Mouse (Mus musculus) hindbrain, embryonic 15.5 days (tissue): ENCODE results near the gene Eif4e1b. TPM values are rescaled to one million over a fixed set of nuclear protein-coding genes. Genes with fewer than 3 reads are reported as not detected.

Experiments
- ATAC-seq: fragments of 200-750 bp; cut with Nextera tagmentation; 2 replicates; pipeline ENCODE4 v1.8.0; 2017; ENCODE audit warnings: low read depth, moderate number of reproducible peaks, moderate TSS enrichment; ENCODE audit not compliant: low FRiP score
- H3K27ac ChIP-seq: fragments of 300-500 bp; sonication (generic); replicated peaks from 2 replicates; pipeline ENCODE4 v1.5.1; 2015; ENCODE audit warnings: mild to moderate bottlenecking, inconsistent platforms
- H3K27me3 ChIP-seq: fragments of 300-500 bp; sonication (generic); 2 replicates; pipeline ENCODE4 v1.6.1; 2015; ENCODE audit warnings: control low read depth, inconsistent platforms
- H3K36me3 ChIP-seq: fragments of 300-500 bp; sonication (generic); 2 replicates; pipeline ENCODE4 v1.6.1; 2015; ENCODE audit warnings: control low read depth, inconsistent platforms
- H3K4me1 ChIP-seq: fragments of 300-500 bp; sonication (generic); replicated peaks from 2 replicates; pipeline ENCODE4 v1.6.1; 2015; ENCODE audit warnings: control low read depth, inconsistent platforms
- H3K4me2 ChIP-seq: fragments of 300-500 bp; sonication (generic); 2 replicates; pipeline ENCODE4 v1.6.1; 2015; ENCODE audit warnings: moderate library complexity, mild to moderate bottlenecking, inconsistent platforms
- H3K4me3 ChIP-seq: fragments of 300-500 bp; sonication (generic); 2 replicates; pipeline ENCODE4 v1.5.1; 2015; ENCODE audit warnings: mild to moderate bottlenecking, inconsistent platforms
- H3K9ac ChIP-seq: fragments of 300-500 bp; sonication (generic); 2 replicates; pipeline ENCODE4 v1.6.1; 2015; ENCODE audit warnings: inconsistent platforms
- H3K9me3 ChIP-seq: fragments of 300-500 bp; sonication (generic); 2 replicates; pipeline ENCODE4 v1.6.1; 2016; ENCODE audit warnings: control low read depth, inconsistent platforms
- WGBS: fragments of 180-500 bp; shearing (Covaris S2); methylation state at CpG from one replicate; pipeline ENCODE4 v1.1.7; 2015; 5-methylcytosine and 5-hydroxymethylcytosine counted together
- polyA plus RNA-seq: library from polyadenylated mRNA; unstranded; fragments of >200 nt; fragmentation: Nextera tagmentation; extraction: Ambion mirVana; gene quantifications from 2 replicates; pipeline ENCODE4 v1.2.1, GENCODE M21; 2015

Eif4e1b gene
- polyA plus RNA-seq, 1 experiment from 2014 or later = not detected

- 79% methylated on average over 12 of the region's 12 CpGs for WGBS
- no peaks in the 10 kb centered on the region for H3K9me3 ChIP-seq
- no peak overlapping the region for H3K9ac ChIP-seq
- no peaks in the 10 kb centered on the region for H3K36me3 ChIP-seq
- no peak overlapping the region for H3K4me2 ChIP-seq
- H3K27ac ChIP-seq = no peak overlapping the region
- no peak for ATAC-seq
- no peak overlapping the region for H3K4me3 ChIP-seq
- no peaks in the 10 kb centered on the region for H3K27me3 ChIP-seq
- H3K4me1 ChIP-seq = peaks cover 8% of the 10 kb centered on the region; the same call in 1 of the 2 replicates
Measured at GRCm38 (mm10) chr13:54808067-54808466, 24.3 kb downstream of the Eif4e1b start.

DNA sequence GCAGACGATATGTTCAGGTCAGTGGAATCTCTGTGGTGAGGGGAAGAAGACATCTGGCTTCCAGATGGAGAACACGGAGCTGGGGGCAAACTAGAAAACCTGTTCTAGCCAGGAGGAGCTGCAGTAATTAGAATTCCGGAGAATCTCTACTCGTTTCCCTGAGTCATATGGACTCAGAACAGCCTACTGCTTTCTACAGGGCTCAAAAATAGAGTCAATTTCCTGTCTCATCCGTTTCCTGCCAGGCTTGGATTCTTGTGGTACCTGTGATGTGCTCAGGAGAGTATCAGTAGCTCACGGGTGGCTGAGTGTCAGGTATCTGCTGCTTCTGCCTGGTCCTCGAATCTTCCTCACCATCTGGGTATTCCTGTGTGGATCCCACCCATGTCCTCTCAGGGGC lies 27.7 kb downstream of the Eif4e1b start:
- Histone ChIP-seq H3K9ac (no peak overlapping the region), H3K4me2 (no peak overlapping the region), H3K27me3 (no peaks in the 10 kb centered on the region), H3K27ac (no peak overlapping the region), H3K9me3 (no peaks in the 10 kb centered on the region), H3K4me1 (peaks cover 3% of the 10 kb centered on the region; the same call in 1 of the 2 replicates), H3K4me3 (no peak overlapping the region), H3K36me3 (no peaks in the 10 kb centered on the region)
- ATAC-seq = no peak
- 72% methylated on average over 7 of the region's 7 CpGs for whole genome bisulfite sequencing

DNA sequence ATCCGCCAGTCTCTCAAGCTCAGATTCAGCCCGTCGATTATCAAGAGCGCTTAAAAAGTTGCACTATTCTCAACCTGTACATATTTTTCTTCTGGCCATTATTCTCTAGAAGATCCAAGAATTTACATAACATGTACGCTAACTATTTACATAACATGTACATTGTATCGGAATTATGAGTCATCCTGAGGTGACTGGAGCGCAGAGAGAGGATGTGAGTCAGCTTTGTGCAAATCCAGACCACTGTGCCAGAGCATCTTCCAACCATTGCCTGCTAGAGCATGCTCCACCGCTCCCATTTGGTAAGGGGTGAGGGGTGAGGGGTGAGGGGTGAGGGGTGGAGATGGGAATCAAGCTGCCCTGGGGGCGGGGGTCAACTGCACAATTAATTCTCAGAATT lies 29.6 kb downstream of the Eif4e1b start:
- 88% methylated on average over 9 of the region's 9 CpGs for WGBS
- H3K4me1 ChIP-seq = peaks cover 4% of the 10 kb centered on the region; the same call in 1 of the 2 replicates
- no peak for ATAC-seq

DNA sequence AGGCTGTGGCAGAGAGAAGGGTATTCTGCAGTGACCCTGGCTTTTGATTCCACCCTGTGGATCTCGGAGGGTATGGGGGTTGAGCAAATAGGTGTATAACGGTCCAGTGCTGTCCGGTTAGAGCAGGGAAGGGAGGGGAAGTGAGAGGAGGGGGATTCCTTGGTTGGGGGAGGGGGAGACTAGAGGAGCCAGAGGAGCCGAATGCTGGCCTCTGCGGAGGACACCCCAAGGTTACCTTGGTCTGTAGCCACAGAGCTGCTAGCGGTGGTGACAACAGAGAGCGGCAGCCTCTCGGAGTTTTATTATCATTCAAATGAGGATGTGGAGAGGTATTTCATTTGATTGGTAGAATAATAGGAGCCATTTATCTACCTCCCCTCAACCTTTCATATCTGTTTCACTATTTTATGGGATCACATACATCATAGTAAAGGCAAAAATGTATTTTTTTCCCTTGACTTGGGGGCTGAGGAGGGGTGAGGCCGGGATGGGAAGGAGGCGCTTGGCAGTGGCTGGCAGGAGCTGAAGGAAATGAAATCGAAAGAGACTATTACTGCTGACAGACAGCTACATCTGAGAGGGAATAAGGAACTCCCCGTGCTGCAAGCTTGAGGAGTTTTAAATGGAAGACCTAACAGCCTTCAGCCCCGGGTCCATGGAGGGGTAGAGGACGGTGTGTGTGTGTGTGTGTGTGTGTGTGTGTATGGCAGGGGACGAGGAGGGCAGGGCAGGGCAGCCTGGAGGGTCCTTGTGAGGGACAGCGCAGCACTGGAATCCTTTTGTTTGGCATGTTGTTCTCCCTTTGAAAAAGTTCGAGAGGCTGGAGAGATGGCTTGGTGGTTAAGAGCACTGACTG lies 34.8 kb downstream of the Eif4e1b start:
- peaks cover 11% of the 10 kb centered on the region; the same call in 1 of the 2 replicates for H3K4me1 ChIP-seq
- no peak overlapping the region for H3K9ac ChIP-seq
- peak overlapping the region; percentile 70 for H3K27ac ChIP-seq
- H3K4me3 ChIP-seq = no peak overlapping the region
- H3K27me3 ChIP-seq = no peaks in the 10 kb centered on the region
- H3K9me3 ChIP-seq = no peaks in the 10 kb centered on the region
- H3K4me2 ChIP-seq = peak overlapping the region; percentile 26
- ATAC-seq = peak; percentile 61; the same call in 1 of the 2 replicates
- no peaks in the 10 kb centered on the region for H3K36me3 ChIP-seq
- 9% methylated on average over 17 of the region's 17 CpGs for WGBS

More for the DNA sequence above, 29.6 kb downstream of the Eif4e1b start:
- no peak overlapping the region for H3K4me2 ChIP-seq
- H3K27me3 ChIP-seq = no peaks in the 10 kb centered on the region
- no peak overlapping the region for H3K9ac ChIP-seq
- H3K9me3 ChIP-seq = no peaks in the 10 kb centered on the region
- H3K36me3 ChIP-seq = no peaks in the 10 kb centered on the region
- H3K4me3 ChIP-seq = no peak overlapping the region
- H3K27ac ChIP-seq = no peak overlapping the region

- Histone ChIP-seq H3K27ac (no peak overlapping the region), H3K9ac (no peak overlapping the region), H3K27me3 (no peaks in the 10 kb centered on the region), H3K4me1 (peaks cover 23% of the 10 kb centered on the region), H3K36me3 (no peaks in the 10 kb centered on the region), H3K9me3 (no peaks in the 10 kb centered on the region), H3K4me3 (no peak overlapping the region), H3K4me2 (no peak overlapping the region)
- ATAC-seq = no peak
- WGBS = 91% methylated on average over 4 of the region's 4 CpGs
Measured at GRCm38 (mm10) chr13:54821106-54821505, 37.3 kb downstream of the Eif4e1b start.

DNA sequence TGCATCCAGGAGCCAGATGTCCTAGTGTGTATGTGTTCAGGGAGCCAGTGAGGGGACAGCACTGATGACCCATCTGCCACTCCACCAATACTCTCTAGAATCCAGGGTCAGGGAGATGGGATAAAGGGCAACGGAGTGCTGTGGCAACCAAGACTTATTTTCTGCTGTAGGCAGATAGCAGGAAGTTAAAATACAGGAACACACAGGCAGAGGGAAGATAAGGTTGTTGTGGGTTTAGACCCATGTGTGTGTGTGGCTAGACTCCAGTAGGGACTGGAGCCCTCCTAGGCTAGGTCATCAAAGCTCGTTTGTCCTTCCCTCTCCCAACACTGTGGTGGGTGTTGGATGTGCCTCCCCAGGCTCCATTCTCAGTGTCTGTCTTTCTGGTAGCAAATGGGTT lies 38.1 kb downstream of the Eif4e1b start:
- WGBS = 84% methylated on average over 2 of the region's 2 CpGs
- H3K27me3 ChIP-seq = no peaks in the 10 kb centered on the region
- no peak overlapping the region for H3K4me3 ChIP-seq
- no peaks in the 10 kb centered on the region for H3K36me3 ChIP-seq
- no peak overlapping the region for H3K9ac ChIP-seq
- peaks cover 23% of the 10 kb centered on the region for H3K4me1 ChIP-seq
- H3K4me2 ChIP-seq = no peak overlapping the region
- H3K9me3 ChIP-seq = no peaks in the 10 kb centered on the region
- H3K27ac ChIP-seq = no peak overlapping the region
- no peak for ATAC-seq

- Histone ChIP-seq H3K36me3 (no peaks in the 10 kb centered on the region), H3K4me2 (peak overlapping the region; percentile 32), H3K4me1 (peaks cover 14% of the 10 kb centered on the region), H3K27ac (peak overlapping the region; percentile 61; the same call in 1 of the 2 replicates), H3K9ac (no peak overlapping the region; the same call in 1 of the 2 replicates), H3K4me3 (no peak overlapping the region), H3K9me3 (no peaks in the 10 kb centered on the region), H3K27me3 (no peaks in the 10 kb centered on the region)
- 13% methylated on average over 25 of the region's 25 CpGs for WGBS
- peak; percentile 86 for ATAC-seq
Measured at GRCm38 (mm10) chr13:54824111-54824931, 40.5 kb downstream of the Eif4e1b start.

- Histone ChIP-seq H3K27ac (no peak overlapping the region), H3K9ac (no peak overlapping the region), H3K4me1 (peaks cover 19% of the 10 kb centered on the region), H3K4me3 (no peak overlapping the region), H3K27me3 (no peaks in the 10 kb centered on the region), H3K36me3 (no peaks in the 10 kb centered on the region), H3K4me2 (no peak overlapping the region), H3K9me3 (no peaks in the 10 kb centered on the region)
- ATAC-seq = no peak
- 68% methylated on average over 7 of the region's 7 CpGs for WGBS
Measured at GRCm38 (mm10) chr13:54827992-54828391, 44.2 kb downstream of the Eif4e1b start.

DNA sequence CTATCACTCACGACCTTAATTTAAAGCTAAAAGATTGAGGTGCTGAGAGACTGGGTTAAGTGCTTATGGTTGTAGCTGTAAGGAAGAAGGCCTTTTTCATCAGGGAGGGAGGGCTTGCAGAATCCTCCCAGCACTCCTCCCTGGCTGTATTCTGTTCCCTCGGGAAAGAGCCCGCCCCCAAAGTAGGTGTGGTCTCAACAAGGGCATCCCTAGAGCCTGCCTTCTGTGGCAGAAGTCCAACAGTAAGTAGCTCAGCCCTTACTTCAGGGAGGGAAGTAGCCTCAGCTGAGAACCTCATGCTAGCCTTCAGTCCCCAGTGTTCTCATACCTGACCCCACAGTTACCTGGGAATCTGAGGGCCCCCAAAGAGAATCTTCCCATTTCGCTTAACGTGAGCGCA lies 44.7 kb downstream of the Eif4e1b start:
- Histone ChIP-seq H3K9ac (no peak overlapping the region), H3K4me2 (no peak overlapping the region), H3K27ac (no peak overlapping the region), H3K4me1 (peaks cover 19% of the 10 kb centered on the region), H3K27me3 (no peaks in the 10 kb centered on the region), H3K9me3 (no peaks in the 10 kb centered on the region), H3K36me3 (no peaks in the 10 kb centered on the region), H3K4me3 (no peak overlapping the region)
- WGBS = 68% methylated on average over 6 of the region's 6 CpGs
- no peak for ATAC-seq

- Histone ChIP-seq H3K4me2 (peak overlapping the region; percentile 32), H3K36me3 (no peaks in the 10 kb centered on the region), H3K27ac (no peak overlapping the region), H3K9ac (no peak overlapping the region), H3K27me3 (no peaks in the 10 kb centered on the region), H3K9me3 (no peaks in the 10 kb centered on the region), H3K4me3 (no peak overlapping the region), H3K4me1 (peaks cover 13% of the 10 kb centered on the region)
- WGBS = 8% methylated on average over 13 of the region's 13 CpGs
- ATAC-seq = no peak
Measured at GRCm38 (mm10) chr13:54829450-54829849, 45.7 kb downstream of the Eif4e1b start.

DNA sequence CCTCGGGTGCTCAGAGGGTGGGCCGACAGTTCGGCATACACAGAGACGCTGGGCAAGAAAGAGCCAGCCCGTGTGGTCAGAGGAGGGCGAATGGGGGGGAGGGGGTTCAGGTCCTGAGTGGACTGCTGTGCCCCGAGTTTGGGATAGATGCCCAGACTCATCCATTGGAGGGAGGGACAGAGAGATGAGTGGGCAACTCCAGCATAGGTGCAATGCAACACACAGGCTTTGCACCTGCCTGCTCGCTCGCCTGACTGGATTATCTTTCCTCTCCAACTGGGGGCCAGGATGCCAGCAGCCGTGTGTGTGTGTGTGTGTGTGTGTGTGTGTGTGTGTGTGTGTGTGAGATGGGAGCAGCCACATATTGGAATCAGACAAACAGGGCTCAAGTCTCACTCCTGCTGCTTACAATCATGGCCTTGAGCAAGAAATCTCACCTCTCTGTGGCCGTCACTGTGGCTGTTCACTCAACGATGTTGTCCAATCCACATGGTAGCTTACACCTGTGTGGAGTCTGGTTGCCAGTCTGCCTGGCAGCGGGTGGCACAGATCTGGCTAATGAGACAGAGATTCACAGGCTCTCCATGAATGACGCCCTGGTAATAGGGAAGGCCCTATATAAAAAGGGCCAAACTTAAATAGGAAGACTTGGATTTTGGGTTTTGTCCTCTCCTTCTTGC lies 52.7 kb downstream of the Eif4e1b start:
- Histone ChIP-seq H3K9ac (no peak overlapping the region), H3K4me3 (no peak overlapping the region), H3K4me2 (no peak overlapping the region), H3K27me3 (no peaks in the 10 kb centered on the region), H3K36me3 (no peaks in the 10 kb centered on the region), H3K9me3 (no peaks in the 10 kb centered on the region), H3K27ac (no peak overlapping the region), H3K4me1 (peaks cover 27% of the 10 kb centered on the region)
- ATAC-seq = peak; percentile 24; the same call in 1 of the 2 replicates
- 74% methylated on average over 14 of the region's 14 CpGs for WGBS
